Mouse (Mus musculus) lung, embryonic 16.5 days (tissue): ENCODE data around the gene Sept8. TPM values are rescaled to one million over a fixed set of nuclear protein-coding genes. Genes with fewer than 3 reads are reported as not detected.
A peak's percentile ranks its signal among the peaks of the same experiment; 100 is the strongest.

Experiments
- ATAC-seq: fragments of 200-750 bp; cut with Nextera tagmentation; 2 replicates; pipeline ENCODE4 v1.8.0; 2017; ENCODE audit warnings: low read depth, mild to moderate bottlenecking, moderate library complexity
- H3K27ac ChIP-seq: fragments of 300-500 bp; sonication (generic); 2 replicates; pipeline ENCODE4 v1.5.1; 2014; ENCODE audit warnings: mild to moderate bottlenecking, control low read depth, low read length
- H3K27me3 ChIP-seq: fragments of 300-500 bp; sonication (generic); 2 replicates; pipeline ENCODE4 v1.6.1; 2014; ENCODE audit warnings: low read depth, low read length, mixed read lengths; ENCODE audit not compliant: control insufficient read depth, insufficient read depth
- H3K36me3 ChIP-seq: fragments of 300-500 bp; sonication (generic); 2 replicates; pipeline ENCODE4 v1.6.1; 2014; ENCODE audit warnings: low read length; ENCODE audit not compliant: control insufficient read depth, insufficient read depth
- H3K4me1 ChIP-seq: fragments of 300-500 bp; sonication (generic); replicated peaks from 2 replicates; pipeline ENCODE4 v1.6.1; 2014; ENCODE audit warnings: low read length, mixed read lengths; ENCODE audit not compliant: control insufficient read depth, insufficient read depth
- H3K4me2 ChIP-seq: fragments of 300-500 bp; sonication (generic); 2 replicates; pipeline ENCODE4 v1.6.1; 2014; ENCODE audit warnings: low read depth, low read length, control low read depth
- H3K4me3 ChIP-seq: fragments of 300-500 bp; sonication (generic); 2 replicates; pipeline ENCODE4 v1.5.1; 2014; ENCODE audit warnings: mild to moderate bottlenecking, low read length, control low read depth
- H3K9ac ChIP-seq: fragments of 300-500 bp; sonication (generic); 2 replicates; pipeline ENCODE4 v1.6.1; 2014; ENCODE audit warnings: low read length, control low read depth
- H3K9me3 ChIP-seq: fragments of 300-500 bp; sonication (generic); 2 replicates; pipeline ENCODE4 v1.6.1; 2016; ENCODE audit warnings: low read length; ENCODE audit not compliant: control insufficient read depth
- WGBS: fragments of 180-500 bp; shearing (Covaris S2); extraction: QIAGEN DNeasy Blood & Tissue Kit; methylation state at CpG from one replicate; pipeline ENCODE4 v1.1.7; 2014; 5-methylcytosine and 5-hydroxymethylcytosine counted together
- polyA plus RNA-seq: library from polyadenylated mRNA; unstranded; fragments of >200 nt; fragmentation: Nextera tagmentation; extraction: Ambion mirVana; gene quantifications from 2 replicates; pipeline ENCODE4 v1.2.1, GENCODE M21; 2015

Sept8 gene
- polyA plus RNA-seq, 1 experiment from 2014 or later = 27.1 TPM

DNA sequence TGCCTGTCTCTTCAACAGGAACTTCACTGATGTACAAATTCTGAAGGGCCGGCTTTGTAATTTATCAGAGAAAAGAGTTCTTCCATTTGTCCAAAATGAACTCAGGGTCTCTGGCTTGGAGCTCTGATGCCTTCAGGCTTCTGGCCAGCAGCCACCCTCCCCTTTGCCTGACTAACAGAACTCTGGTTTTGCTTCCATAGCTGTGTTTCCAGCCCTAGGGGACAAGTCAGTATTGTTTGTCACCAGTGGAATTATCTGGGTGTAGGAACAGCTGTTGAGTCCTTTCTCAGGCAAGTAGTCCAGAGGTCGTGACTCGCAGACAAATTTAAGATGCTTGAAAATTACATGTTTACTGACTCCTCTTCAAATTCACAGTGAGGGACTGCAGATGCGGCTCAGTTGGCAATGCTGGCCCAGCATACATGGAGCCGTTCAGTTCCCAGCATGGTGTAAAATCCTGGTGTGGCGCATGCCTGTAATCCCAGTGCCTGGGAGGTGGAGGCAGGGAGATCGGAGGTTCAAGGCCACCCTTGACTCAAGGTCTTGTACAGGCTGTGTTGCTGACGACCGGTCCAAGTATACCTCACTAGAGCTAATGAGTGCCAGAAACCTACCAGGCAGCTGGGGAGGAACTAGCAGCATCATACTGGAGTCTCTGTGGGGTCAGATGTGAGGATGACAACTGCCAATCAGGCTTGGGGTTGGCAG is 11.8 kb upstream of the Sept8 start:
- no peak overlapping the region for H3K9ac ChIP-seq
- H3K9me3 ChIP-seq = no peaks in the 10 kb centered on the region
- no peaks in the 10 kb centered on the region for H3K27me3 ChIP-seq
- H3K4me1 ChIP-seq = no peaks in the 10 kb centered on the region
- H3K36me3 ChIP-seq = no peaks in the 10 kb centered on the region
- no peak overlapping the region for H3K4me2 ChIP-seq
- H3K27ac ChIP-seq = no peak overlapping the region
- WGBS = 80% methylated on average over 9 of the region's 9 CpGs
- ATAC-seq = no peak
- no peak overlapping the region for H3K4me3 ChIP-seq

DNA sequence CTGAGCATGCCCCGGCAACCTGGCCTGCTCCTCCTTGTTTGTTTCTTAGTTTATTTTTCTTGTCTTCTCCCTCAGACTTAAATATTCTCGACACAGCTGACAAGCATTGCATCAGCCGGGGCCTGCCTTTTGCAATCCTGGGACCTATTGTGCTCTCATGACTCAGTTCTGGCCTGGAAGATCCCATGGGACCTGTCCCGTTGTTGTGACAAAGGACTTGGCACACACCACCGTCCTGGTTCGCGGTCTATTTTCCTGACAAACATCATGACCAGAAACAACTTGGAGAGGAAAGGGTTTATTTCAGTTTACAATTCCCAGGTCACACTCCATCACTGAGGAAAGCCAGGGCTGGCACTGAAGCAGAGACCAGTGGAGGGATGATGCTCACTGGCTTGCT is 10.9 kb upstream of the Sept8 start:
- 53% methylated on average over 7 of the region's 7 CpGs for WGBS

DNA sequence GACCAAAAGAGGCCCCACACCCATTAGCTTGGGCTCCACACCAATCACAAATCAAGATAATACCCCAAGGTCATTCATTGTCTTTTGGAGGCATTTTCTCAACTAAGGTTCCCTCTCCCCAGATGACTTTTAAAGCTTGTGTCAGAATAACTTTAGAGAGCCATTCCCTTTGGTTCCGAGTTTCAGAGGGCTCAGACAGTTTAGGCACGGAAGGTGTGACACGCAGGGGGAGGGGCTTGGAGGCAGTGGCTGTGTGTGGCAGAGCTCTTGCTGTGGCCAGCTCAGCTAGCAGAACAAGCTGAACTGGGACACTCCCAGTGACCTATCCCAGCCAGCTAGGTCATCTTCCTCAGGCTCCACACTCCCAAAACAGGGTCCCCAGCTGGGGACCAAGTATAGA is 10.5 kb upstream of the Sept8 start:
- H3K27ac ChIP-seq = no peak overlapping the region
- H3K4me2 ChIP-seq = no peak overlapping the region
- H3K27me3 ChIP-seq = no peaks in the 10 kb centered on the region
- no peaks in the 10 kb centered on the region for H3K9me3 ChIP-seq
- H3K9ac ChIP-seq = no peak overlapping the region
- no peaks in the 10 kb centered on the region for H3K4me1 ChIP-seq
- no peak for ATAC-seq
- no peak overlapping the region for H3K4me3 ChIP-seq
- WGBS = 45% methylated on average over 3 of the region's 3 CpGs
- no peaks in the 10 kb centered on the region for H3K36me3 ChIP-seq

More for the DNA sequence above, 10.9 kb upstream of the Sept8 start:
- no peaks in the 10 kb centered on the region for H3K27me3 ChIP-seq
- H3K9ac ChIP-seq = no peak overlapping the region
- no peak overlapping the region for H3K4me2 ChIP-seq
- no peak for ATAC-seq
- H3K36me3 ChIP-seq = no peaks in the 10 kb centered on the region
- no peak overlapping the region for H3K4me3 ChIP-seq
- H3K9me3 ChIP-seq = no peaks in the 10 kb centered on the region
- no peaks in the 10 kb centered on the region for H3K4me1 ChIP-seq
- H3K27ac ChIP-seq = no peak overlapping the region

DNA sequence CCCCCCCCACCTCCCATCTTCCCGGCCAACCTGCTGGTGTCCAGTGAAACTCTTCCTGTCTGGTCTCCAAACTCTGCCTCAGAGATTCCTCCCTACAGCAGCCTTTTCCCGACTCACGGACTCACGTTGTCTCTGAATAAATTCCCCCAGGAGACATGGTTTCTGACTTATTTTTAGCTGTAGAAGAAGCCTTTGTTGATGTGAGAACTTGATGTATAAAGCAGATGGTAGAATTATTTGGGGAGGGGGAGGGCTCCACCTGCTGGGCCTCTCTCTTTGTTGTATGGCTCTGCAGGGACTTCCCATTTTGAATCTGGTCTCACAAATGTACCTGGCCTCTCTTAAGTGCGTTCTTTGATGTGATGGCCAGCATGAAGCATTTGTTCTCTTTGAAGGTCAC is 8.7 kb upstream of the Sept8 start:
- Histone ChIP-seq H3K27ac (no peak overlapping the region), H3K9me3 (no peaks in the 10 kb centered on the region), H3K9ac (no peak overlapping the region), H3K36me3 (no peaks in the 10 kb centered on the region), H3K4me1 (no peaks in the 10 kb centered on the region), H3K27me3 (no peaks in the 10 kb centered on the region), H3K4me2 (no peak overlapping the region), H3K4me3 (no peak overlapping the region)
- 40% methylated on average over 5 of the region's 5 CpGs for WGBS
- ATAC-seq = no peak

DNA sequence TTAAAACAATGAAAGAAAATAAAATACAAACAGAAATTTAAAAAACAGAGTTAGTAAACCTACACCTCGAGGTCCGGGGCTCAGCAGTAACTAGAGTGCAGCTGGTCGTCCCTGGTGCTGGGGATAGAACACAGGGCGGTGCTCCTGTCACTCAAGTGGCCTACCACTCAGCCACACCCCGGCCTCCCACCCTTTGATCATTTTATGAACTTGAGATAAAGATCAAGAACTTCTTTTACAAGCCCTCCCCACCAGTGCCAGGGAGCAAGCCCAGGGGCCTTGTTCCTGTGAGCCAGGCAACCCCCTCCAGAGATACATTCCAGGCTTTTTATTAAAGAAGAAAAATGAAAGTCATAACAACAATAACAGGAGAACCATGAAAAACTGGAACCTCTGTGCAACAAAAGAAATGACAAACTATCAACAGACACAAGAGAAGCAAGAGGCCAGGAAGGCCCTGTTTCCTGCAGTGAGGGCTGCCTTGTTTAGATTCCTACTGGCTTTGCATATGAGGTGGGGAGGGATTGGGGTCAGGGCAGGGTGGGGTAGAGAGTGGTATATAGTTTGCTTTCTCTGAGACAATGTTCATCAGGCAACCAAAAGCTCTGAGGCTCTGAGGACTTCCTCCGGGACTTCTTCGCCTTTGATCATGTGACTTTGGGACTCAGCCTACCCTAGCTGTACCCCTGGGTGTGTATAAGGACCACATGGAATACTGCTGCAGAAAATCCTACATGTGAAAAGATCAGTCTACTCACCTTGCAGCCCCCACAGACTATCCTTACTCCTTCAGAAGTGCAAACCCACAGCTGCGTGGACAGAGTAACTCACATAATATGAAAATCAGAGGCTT is 2.1 kb upstream of the Sept8 start:
- Histone ChIP-seq H3K4me1 (peaks cover 21% of the 10 kb centered on the region), H3K27ac (peak overlapping the region; percentile 63), H3K9ac (no peak overlapping the region; the same call in 1 of the 2 replicates), H3K4me2 (no peak overlapping the region), H3K9me3 (no peaks in the 10 kb centered on the region), H3K27me3 (no peaks in the 10 kb centered on the region), H3K4me3 (no peak overlapping the region), H3K36me3 (no peaks in the 10 kb centered on the region)
- WGBS = 31% methylated on average over 8 of the region's 8 CpGs
- ATAC-seq = peak; percentile 24; the same call in 1 of the 2 replicates

DNA sequence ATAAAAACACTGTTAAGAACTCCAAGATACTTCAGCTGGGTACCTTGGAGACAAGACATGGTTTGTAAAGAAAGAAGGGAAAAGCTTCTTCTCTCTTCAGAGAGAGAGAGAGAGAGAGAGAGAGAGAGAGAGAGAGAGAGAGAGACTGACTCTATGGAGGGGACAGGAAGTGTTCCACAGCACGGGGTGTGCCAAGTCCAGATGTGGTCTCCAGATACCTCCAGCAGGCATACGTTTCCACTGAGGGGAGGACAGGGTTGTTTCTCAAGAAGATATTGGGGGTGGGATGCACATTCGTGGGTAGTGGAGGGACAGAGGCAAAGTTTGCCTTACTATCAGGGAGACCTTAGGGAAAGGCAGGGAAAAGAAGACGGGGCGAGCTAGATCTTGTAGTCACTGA is 298 bp upstream of the Sept8 start:
- Histone ChIP-seq H3K27ac (no peak overlapping the region), H3K9ac (no peak overlapping the region), H3K9me3 (no peaks in the 10 kb centered on the region), H3K27me3 (no peaks in the 10 kb centered on the region), H3K4me1 (peaks cover 29% of the 10 kb centered on the region), H3K4me3 (no peak overlapping the region), H3K4me2 (peak overlapping the region; percentile 89; the same call in 1 of the 2 replicates), H3K36me3 (no peaks in the 10 kb centered on the region)
- WGBS = 34% methylated on average over 5 of the region's 5 CpGs
- no peak for ATAC-seq

DNA sequence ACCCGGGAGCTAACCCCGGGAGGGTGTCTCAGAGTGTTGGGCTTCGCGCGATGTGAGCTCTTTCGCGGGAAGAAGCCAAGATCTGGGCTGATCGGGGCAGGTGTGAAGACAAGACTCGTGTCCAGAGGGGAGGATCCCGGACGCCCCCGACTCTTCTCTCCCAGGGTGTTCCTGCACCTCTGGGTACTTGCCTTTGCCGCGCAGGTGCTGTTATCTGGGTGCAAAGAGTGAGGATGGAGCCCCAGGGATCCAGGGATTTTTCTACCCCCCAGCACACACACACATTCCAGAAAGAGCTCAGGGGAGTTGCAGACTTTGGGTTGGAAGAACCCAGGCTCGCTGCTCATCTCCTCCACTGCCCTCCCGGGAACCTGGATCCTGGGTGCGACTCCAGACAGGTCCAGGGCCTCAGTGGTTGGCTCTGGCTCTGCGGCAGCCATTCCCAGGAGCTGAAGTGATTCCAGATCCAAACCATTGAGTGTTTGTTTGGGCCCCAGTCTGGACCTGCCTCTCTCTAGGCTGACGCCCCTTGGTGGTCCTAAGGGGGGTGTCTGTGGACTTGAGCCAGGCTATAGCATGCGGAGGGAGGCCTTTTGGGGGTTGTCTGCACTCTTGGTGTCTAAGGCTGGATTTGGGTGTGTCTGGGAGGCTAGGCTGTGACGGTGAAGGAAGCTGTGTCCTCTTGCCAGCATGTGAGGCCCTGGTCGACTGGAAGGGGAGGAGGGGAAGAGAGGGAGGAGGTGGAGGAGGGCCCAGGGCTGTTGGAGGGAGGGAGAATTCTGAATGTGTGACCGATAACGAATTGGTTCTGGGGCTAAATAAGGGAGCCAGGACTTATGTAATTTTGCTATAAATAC is 1.3 kb downstream of the Sept8 start:
- Histone ChIP-seq H3K36me3 (no peaks in the 10 kb centered on the region), H3K9me3 (no peaks in the 10 kb centered on the region), H3K9ac (peak overlapping the region; percentile 87), H3K4me1 (peaks cover 29% of the 10 kb centered on the region), H3K4me3 (peak overlapping the region; percentile 81), H3K27ac (peak overlapping the region; percentile 85), H3K4me2 (peak overlapping the region; percentile 89), H3K27me3 (no peaks in the 10 kb centered on the region)
- ATAC-seq = peak; percentile 66
- WGBS = 2% methylated on average over 24 of the region's 24 CpGs

DNA sequence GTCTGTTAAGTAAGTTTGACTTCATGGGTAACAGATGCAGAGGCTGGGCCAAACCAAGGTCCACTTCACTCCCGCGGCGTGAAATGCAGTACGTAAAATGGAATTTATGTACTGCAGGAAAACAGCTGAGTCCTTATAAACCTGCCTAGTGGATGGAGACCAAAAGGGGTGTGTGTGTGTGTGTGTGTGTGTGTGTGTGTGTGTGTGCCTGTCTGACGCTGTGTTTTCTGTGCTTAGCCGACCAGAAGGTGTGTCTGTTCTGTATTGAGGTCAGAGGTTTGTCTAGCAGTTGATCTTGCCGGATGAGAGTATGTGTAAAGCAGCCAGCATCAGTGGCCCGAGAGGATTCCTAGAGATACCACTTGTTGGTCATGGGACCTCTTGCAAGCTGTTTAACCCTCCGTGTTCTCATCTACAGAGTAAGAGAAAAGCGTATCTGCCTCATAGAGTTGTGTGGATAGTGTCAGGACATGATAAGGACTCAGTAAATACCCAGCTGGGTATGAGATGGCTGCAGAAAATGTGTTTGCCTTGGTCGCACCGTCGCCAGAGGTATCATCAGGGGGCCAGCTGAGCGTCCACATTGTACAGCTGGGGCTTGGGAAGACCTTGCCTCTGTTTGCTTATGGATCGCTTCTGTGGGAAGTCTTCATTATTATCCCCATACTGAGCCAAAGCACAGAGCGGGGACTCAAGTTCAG is 2.2 kb downstream of the Sept8 start:
- Histone ChIP-seq H3K36me3 (no peaks in the 10 kb centered on the region), H3K9me3 (no peaks in the 10 kb centered on the region), H3K27ac (peak overlapping the region; percentile 21; the same call in 1 of the 2 replicates), H3K4me2 (peak overlapping the region; percentile 89), H3K4me3 (peak overlapping the region; percentile 81), H3K4me1 (peaks cover 33% of the 10 kb centered on the region), H3K27me3 (no peaks in the 10 kb centered on the region), H3K9ac (peak overlapping the region; percentile 87; the same call in 1 of the 2 replicates)
- WGBS = 33% methylated on average over 16 of the region's 16 CpGs
- no peak for ATAC-seq
